Mouse (Mus musculus) regulatory T cell (primary cell): ENCODE data around the gene Zfp248.

Experiments used
- in situ Hi-C: fragments of 300-600 bp; cut with MboI, MseI; formaldehyde crosslinking; loops from one replicate; pipeline ENCODE4 v1.15.1; 2025; ENCODE audit warnings: high pct_unique_total_duplicates

Gene Zfp248

GRCm38 (mm10) chr6:118455042-118455631 is at the start of gene Zfp248:
Gene Zfp248, minus strand, starts transcription at chr6:118455528.
- in situ Hi-C loops, result no loop called here

DNA sequence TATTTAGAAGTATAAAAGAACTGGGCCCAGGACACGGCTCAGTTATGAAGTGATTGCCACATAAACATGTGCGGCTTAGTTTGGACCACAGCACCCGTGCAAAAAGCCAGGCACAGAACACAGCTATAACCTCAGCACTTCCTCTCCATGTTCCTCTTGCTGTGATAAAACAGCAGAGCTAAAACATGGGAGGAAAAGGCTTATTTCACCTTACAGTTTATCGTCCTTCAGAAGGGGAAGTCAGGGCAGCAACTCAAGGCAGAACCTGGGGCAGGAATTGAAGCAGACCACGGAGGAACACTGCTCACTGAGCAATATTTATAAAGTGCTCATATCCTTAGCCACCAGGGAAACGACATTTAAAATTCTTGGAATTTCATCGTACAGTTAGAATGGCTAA is 43.7 kb upstream of the Zfp248 start:
- in situ Hi-C loops, result loop anchor here (5.0 kb wide), 1 partner anchor 102 kb away; no protein-coding TSS in a partner anchor

GRCm38 (mm10) chr6:118482125-118482524 is 26.8 kb upstream of the Zfp248 start:
- in situ Hi-C loops, result no loop called here

GRCm38 (mm10) chr6:118478957-118479708 is 23.8 kb upstream of the Zfp248 start, which contains the start of gene Zfp9:
Gene Zfp9, minus strand, starts transcription at chr6:118479320.
- in situ Hi-C loops, result no loop called here

DNA sequence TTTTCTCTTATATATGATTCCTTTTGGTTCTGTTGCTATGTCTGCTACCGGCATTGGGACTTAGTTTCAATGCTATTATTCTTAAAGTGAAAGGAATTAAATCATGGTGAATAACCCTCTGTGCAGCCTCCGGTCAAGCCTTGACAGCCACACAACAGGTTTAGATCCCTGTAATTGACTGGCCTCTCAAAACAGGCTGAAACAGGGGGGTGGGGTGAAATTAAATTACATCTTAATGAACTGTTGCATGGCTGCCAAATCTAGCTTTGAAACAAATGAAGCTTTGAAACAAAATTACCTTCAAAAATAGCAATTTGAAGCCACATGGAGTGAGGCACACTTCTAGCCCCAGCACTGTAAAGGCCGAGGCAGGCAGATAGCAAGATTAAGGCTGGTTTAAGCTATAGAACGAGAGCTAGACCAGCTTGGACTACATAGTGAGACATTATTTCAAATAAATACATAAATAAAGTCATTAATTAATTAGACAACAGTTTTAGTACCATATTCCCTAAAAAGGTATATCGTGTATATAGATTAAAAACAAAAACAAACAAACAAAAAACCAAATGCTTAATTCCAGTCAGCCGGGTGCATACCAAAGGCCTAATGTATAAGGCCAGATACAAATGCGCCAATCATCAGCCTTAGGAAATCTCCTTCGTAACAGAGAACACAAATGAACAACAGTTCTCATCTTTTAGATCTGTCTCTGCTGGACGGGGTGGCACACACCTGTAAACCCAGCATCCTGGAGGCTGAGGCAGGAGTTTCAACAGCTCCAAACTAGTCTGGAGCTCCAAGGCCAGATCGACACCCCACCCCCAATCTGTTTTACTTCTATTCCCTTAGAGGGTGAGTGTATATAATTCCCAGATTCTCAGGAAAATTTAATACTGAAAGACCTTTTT is 22.8 kb upstream of the Zfp248 start:
- in situ Hi-C loops, result no loop called here

DNA sequence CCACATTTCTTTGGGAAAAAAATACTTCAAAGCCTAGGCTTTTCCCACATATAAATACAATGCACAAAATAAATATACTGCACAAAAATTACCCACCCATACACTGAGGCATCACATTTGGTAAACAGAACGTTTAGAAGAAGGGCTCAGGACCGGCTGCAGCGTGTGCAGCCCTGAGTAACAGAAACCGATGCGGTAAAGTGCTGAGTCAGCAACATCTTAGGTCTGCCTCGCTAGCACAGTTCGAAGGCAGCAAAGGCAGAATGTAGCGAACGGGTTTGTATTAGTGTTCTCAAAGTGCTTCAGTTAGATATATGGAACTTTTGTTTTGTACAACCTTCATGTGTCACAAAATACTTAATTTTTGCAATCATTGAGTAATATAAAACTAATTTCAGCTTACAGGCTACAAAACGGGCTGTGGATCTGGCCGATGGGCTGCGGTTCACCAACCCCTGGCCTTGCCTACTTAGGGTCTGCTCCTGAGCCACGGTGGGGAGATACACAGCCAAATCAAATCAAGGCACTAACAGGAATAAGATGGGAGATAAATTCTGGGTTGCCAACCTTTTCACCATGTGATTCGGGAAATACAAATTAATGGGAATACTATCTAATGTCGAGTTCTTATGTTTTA is 6.9 kb upstream of the Zfp248 start:
- in situ Hi-C loops, result no loop called here

GRCm38 (mm10) chr6:118457726-118458125 is 2.4 kb upstream of the Zfp248 start:
- in situ Hi-C loops, result no loop called here

- in situ Hi-C loops, result no loop called here
These were observed 876 bp downstream of the Zfp248 start for GRCm38 (mm10) chr6:118454452-118454851.

- in situ Hi-C loops, result no loop called here
These were observed 23.8 kb downstream of the Zfp248 start for GRCm38 (mm10) chr6:118431502-118431901.

DNA sequence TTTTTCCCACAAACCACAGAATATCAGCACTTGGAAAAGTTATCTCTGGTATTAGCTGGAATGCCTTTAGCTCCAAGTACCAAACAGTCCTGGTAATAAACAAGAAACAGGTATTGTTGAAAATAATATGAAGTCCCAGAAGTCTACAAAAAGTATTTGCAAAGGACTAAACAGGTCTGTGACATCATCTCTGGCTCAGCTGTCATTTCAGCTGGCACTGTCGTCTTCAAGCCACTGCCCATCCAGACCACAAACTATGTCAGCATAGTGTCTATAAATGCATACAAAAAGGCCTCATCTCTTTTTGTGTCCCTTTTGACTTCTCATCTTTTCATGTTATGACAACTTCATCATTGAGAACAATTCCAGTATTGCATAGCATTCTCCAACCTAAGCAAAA is 28.7 kb downstream of the Zfp248 start:
- in situ Hi-C loops, result no loop called here

DNA sequence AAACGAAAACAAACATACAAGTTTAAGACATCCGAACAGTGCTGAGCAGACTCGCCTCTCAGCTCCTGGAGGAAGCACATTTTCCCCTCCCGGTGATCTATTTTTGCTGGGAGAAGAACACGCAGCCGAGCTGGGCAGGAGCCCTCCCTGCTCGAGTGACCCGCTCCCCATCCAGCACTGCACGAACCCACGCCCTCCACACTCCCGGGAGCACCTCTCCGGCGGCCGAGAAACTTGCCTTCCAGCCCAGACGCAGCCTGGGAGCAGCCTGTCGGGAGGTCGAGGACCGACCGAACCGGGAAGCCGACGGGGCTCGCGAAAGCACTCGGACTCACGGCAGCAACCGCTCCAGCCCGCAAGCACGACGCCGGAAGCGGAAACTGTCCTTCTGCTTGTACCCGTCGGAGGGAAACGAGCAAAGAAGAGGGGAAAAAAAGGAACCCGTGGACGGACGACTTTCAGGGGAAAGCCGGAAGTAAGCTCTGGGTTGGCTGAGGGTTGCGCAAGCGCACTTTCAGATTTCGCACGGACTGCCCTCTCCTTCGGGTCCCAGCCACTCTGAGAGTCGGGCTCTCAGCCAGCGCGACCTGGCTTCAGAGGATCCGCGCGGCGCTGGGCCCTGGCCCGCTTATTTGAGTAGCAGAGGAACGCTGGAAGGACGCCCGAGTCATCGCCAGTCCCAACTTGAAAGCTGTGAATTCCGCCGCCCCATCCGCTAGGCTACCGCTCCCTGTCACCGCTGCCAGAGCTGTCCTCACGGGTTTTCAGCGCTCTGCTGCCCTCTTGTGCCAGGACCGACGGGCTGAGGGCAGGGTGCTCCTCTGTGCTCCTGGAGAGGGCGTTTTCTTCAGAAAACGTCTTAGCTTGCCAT is 36.0 kb downstream of the Zfp248 start, which contains the start of gene Bms1:
Gene Bms1 (minus strand): TSS at position 425 of the 871 bp plus-strand sequence.
- in situ Hi-C loops, result no loop called here

DNA sequence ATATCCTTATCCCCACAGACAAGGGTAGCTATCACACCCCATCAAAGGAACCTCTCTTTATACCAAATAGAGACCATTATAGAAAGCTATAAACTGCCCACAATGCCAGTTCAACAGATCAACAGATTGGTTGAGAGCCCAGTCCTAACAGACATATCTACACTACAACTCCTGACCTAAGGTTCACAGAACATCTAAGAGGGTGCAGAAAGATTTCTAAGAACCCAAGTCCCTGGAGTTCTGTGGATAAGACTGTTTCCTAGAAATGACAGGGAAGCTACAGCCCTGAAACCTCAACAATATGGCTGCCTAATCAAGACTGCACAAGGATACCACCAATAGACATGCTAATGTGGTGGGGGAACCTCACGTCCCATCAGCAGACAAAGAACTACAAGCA is 44.9 kb downstream of the Zfp248 start:
- in situ Hi-C loops, result no loop called here

GRCm38 (mm10) chr6:118408510-118408909 is 46.8 kb downstream of the Zfp248 start:
- in situ Hi-C loops, result no loop called here

GRCm38 (mm10) chr6:118406421-118406820 is 48.9 kb downstream of the Zfp248 start:
- in situ Hi-C loops, result no loop called here

DNA sequence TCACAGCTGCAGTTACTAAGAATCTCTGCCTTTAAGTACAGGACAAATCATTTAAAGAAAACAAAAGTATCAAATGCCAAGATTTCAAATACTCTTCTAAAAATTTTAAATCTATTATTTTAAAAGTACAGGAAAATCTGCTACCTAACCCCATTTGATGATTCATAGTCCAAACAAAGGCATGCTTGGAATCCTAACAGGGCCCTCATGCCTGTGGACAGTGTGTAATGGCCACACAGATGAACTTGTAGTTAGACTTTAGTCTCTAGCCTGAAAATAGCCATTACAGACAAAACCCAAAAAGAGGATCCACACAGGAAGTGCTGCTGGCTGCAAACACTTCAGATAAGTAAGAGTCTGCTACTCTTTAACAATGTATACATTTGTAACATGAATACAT is 64.6 kb downstream of the Zfp248 start:
- in situ Hi-C loops, result no loop called here

- in situ Hi-C loops, result no loop called here
These were observed 69.4 kb downstream of the Zfp248 start for GRCm38 (mm10) chr6:118385962-118386361.

DNA sequence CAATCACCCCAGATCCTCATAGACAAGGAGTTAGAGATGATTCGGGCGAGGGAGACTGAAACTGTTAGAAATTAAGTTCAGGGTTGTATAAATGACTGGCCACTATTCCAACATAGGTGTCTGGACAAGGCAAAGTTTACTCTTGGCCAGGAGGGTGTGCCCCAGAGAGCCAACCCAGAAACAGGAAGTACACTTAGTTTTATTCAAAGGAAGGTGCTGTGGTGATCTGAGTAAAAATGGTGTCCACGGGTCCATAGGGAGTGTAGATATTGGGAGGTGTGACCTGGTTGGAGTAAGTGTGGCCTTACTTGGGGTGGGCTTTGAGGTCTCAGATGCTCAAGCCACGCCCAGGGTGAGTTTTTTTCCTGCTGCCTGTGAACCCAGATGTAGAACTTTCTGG is 74.1 kb downstream of the Zfp248 start:
- in situ Hi-C loops, result no loop called here

DNA sequence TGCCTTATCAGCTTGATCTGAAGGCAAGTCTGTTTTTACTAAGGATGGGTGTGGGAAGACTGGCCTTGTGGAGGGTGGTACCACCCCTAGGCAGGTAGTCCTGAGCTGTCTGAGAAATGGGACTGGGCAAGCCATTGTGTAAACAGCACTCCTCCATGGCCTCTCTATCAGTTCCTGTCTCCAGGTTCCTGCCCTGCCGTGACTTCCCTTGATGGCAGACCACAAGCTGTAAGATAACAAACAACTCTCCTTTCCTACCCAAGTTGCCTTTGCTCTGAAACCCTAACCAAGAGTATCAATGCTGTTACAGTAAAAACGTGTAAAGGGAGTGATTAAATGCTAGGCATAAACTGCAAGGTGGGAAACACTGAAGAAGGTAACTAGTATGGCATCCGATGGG is 74.7 kb downstream of the Zfp248 start:
- in situ Hi-C loops, result no loop called here

- in situ Hi-C loops, result no loop called here
These were observed 75.7 kb downstream of the Zfp248 start for GRCm38 (mm10) chr6:118379451-118380167.

DNA sequence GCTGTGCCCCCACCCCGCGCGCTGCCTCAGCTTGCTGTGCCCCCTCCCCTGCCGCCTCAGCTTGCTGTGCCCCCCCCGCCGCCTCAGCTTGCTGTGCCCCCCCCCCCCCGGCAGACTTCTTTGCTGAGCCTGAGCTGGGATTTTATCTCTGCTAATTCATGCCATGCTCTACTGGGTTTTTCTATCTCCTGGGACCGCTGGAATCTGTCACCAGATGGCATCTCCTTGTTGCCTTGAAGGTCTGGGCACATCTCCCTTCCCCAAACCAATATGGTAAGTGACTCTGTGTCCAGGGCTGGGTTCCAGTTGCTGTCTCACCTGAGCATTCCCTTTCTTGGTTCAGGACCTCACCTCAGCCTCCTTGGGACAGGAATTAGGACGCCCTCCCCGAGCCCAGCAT is 77.7 kb downstream of the Zfp248 start:
- in situ Hi-C loops, result no loop called here
